Mouse (Mus musculus): ENCODE measurements around the gene Dennd4c. TPM values are rescaled to one million over a fixed set of nuclear protein-coding genes. Genes with fewer than 3 reads are reported as not detected.

Dennd4c gene
- total RNA-seq, 2 experiments from 2014 or later, result 10.0 to 10.5 TPM

- DNase-seq (ENCODE audit: low spot score in 2 of 2), result no peak
Measured at GRCm38 (mm10) chr4:86879477-86879876, 131.1 kb downstream of the Dennd4c start.

GRCm38 (mm10) chr4:86881178-86881577 lies 132.8 kb downstream of the Dennd4c start:
- no peak for DNase-seq (ENCODE audit: low spot score in 2 of 2)

GRCm38 (mm10) chr4:86882413-86882812 lies 134.1 kb downstream of the Dennd4c start:
- DNase-seq (ENCODE audit: low spot score in 2 of 2), result no peak

- peak in 1 of 2 experiments; percentile 13 for DNase-seq (ENCODE audit: low spot score in 2 of 2)
Measured at GRCm38 (mm10) chr4:86884945-86885344, 136.6 kb downstream of the Dennd4c start.

- no peak for DNase-seq (ENCODE audit: low spot score in 2 of 2)
Measured at GRCm38 (mm10) chr4:86885790-86886159, 137.4 kb downstream of the Dennd4c start.

GRCm38 (mm10) chr4:86886160-86886878 lies 138.0 kb downstream of the Dennd4c start:
- no peak for DNase-seq (ENCODE audit: low spot score in 2 of 2)

- no peak for DNase-seq (ENCODE audit: low spot score in 2 of 2)
Measured at GRCm38 (mm10) chr4:86887879-86888278, 139.5 kb downstream of the Dennd4c start.

- DNase-seq (ENCODE audit: low spot score in 2 of 2), result no peak
Measured at GRCm38 (mm10) chr4:86897411-86897810, 149.1 kb downstream of the Dennd4c start.

GRCm38 (mm10) chr4:86898791-86899474 lies 150.6 kb downstream of the Dennd4c start:
- no peak for DNase-seq (ENCODE audit: low spot score in 2 of 2)

Other genes starting within 250 kb of the Dennd4c start
- gene Saxo1, start 190.2 kb upstream of the Dennd4c start, total RNA-seq (2021), result not detected
- gene Rraga, start 172.9 kb upstream of the Dennd4c start, total RNA-seq (2021), result 100 to 1,000 TPM; 138 to 139 TPM
- 1 to 10 TPM; 8.3 to 10.0 TPM for gene Haus6, start 136.5 kb upstream of the Dennd4c start, total RNA-seq (2021)
- gene Plin2, start 78.5 kb upstream of the Dennd4c start, total RNA-seq (2021), result 10 to 100 TPM; 16.3 to 16.4 TPM
- 100 to 1,000 TPM; 499 to 504 TPM for gene Rps6, start 108.9 kb downstream of the Dennd4c start, total RNA-seq (2021)
- gene Acer2, start 125.8 kb downstream of the Dennd4c start, total RNA-seq (2021), result 1 to 10 TPM; 5.3 to 5.9 TPM

Data from layer of hippocampus, adult 18-20 months (tissue).